Mouse (Mus musculus) cerebellum, adult 2 months (tissue): Measurements from ENCODE around the gene Tdrd5.

ENCODE experiments used
- CTCF ChIP-seq: fragments of 200-500 bp; IDR thresholded peaks from 2 replicates; pipeline ENCODE4 v1.5.1; 2011; ENCODE audit warnings: low read depth, mild to moderate bottlenecking, control low read depth, low read length, moderate library complexity, borderline replicate concordance; ENCODE audit not compliant: insufficient read depth
- POLR2A ChIP-seq: fragments of 200-500 bp; IDR thresholded peaks from 2 replicates; pipeline ENCODE4 v1.6.1; 2011; ENCODE audit warnings: low read length, control low read depth, borderline replicate concordance; ENCODE audit not compliant: insufficient read depth

- TF ChIP-seq CTCF: no peak
- no peak for TF ChIP-seq POLR2A
Measured at GRCm38 (mm10) chr1:156226903-156227302, 76.6 kb downstream of the Tdrd5 start.
